Mouse (Mus musculus): ENCODE measurements around the gene Tbc1d14. TPM values are rescaled to one million over a fixed set of nuclear protein-coding genes. Genes with fewer than 3 reads are reported as not detected.
A peak's percentile ranks its signal among the peaks of the same experiment; 100 is the strongest.

Gene Tbc1d14
- polyA plus RNA-seq, 1 experiment = 30.0 TPM

GRCm38 (mm10) chr5:36526274-36526673 is 66.8 kb downstream of the Tbc1d14 start:
- 80% methylated on average over 5 of the region's 5 CpGs for WGBS

DNA sequence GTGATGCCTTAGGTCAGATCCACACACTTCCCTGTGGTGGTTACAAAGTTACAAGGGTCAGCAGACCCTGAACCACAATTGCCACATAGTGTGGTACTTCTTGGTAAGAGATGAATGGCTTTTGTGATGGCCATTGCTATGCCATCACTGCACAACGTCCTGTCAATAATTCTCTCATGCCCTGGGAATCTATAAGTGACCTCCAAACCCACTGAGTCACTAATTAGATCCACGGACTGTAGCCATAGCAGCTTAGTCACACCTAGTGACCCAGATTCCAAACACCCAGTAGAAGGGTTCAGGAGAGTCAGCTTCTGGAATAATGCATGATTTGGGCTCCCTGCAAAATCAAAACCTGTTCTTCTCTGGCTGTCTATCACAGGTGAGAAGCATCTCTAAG is 67.9 kb downstream of the Tbc1d14 start:
- WGBS = 49% methylated on average over 2 of the region's 2 CpGs
- no peak for DNase-seq (ENCODE audit: low read depth, low spot score)

More at GRCm38 (mm10) chr5:36526274-36526673, 66.8 kb downstream of the Tbc1d14 start:
- DNase-seq (ENCODE audit: low read depth, low spot score) = no peak

GRCm38 (mm10) chr5:36523219-36523703 is 69.8 kb downstream of the Tbc1d14 start:
- no peak for DNase-seq (ENCODE audit: low read depth, low spot score)
- WGBS = 81% methylated on average over 5 of the region's 5 CpGs

DNA sequence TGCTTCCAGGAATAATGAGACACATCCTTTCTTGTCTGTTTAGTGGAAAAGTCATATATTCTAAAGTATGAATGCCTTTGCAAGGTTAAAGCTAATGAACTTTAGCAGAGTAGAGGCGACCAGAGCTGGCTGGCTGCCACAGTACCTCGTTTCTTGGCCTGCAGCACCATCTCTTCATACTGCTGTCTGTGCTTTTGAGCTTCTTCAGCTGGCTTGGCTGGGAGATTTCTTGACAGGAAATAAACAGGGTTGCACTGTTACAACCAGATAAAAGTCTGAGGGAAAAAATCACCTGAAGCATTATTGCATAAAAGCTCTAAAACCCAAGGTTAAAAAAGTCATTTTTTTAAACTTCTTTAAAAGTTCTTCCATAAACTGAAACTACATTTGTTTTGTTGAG is 70.3 kb downstream of the Tbc1d14 start:
- DNase-seq (ENCODE audit: low read depth, low spot score) = no peak
- 54% methylated on average over 2 of the region's 2 CpGs for WGBS

- no peak for DNase-seq (ENCODE audit: low read depth, low spot score)
- 87% methylated on average over 3 of the region's 3 CpGs for WGBS
Observed at GRCm38 (mm10) chr5:36519751-36520150, 73.3 kb downstream of the Tbc1d14 start.

DNA sequence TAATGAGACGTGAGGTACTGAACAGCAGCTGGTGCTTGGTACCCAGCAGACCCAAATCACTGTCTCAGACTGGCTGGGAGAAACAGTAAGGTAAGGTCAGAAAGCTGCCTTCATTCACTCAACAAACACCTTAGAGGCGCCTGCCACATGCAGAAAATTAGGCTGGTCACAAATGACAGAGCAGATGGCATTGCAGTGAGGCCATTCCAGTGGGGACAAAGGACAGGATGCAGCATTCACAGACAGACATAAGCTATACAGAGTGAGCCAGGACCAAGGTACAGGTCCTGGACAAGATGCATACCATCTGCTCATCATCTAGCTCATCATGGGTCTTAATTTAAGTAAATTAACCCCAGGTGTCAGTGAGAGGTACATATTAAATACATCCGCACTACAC is 75.5 kb downstream of the Tbc1d14 start:
- 94% methylated on average over 3 of the region's 3 CpGs for WGBS

DNA sequence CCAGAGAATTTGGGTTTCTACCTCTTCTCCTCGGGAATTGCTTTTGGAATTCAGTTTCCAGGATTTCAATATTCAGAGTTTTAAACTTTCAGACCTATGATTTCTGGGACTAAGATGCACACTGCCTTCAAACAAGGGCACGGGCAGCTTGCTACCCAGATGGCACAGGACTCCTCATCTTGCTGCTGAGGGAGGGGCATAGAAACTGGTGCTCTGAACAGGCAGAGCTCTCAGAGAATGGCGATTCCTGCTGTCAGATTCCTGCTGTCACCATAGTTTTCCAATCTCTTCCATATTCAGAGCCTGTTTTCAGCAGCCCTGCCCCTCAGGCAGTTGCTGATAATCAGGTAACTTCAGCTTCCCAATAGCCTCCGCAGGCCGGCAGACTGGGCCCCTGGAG is 77.5 kb downstream of the Tbc1d14 start:
- 89% methylated on average over 5 of the region's 5 CpGs for WGBS
- DNase-seq (ENCODE audit: low read depth, low spot score) = no peak

More for the DNA sequence above, 75.5 kb downstream of the Tbc1d14 start:
- DNase-seq (ENCODE audit: low read depth, low spot score) = no peak

GRCm38 (mm10) chr5:36515126-36515525 is 78.0 kb downstream of the Tbc1d14 start:
- no peak for DNase-seq (ENCODE audit: low read depth, low spot score)
- WGBS = 91% methylated on average over 1 of the region's 1 CpGs

- 96% methylated on average over 2 of the region's 2 CpGs for WGBS
- DNase-seq (ENCODE audit: low read depth, low spot score) = no peak
Observed at GRCm38 (mm10) chr5:36510956-36511355, 82.1 kb downstream of the Tbc1d14 start.

GRCm38 (mm10) chr5:36508351-36508750 is 84.7 kb downstream of the Tbc1d14 start:
- WGBS = 94% methylated on average over 10 of the region's 10 CpGs
- no peak for DNase-seq (ENCODE audit: low read depth, low spot score)

GRCm38 (mm10) chr5:36505643-36506042 is 87.4 kb downstream of the Tbc1d14 start:
- 75% methylated on average over 5 of the region's 5 CpGs for WGBS
- DNase-seq (ENCODE audit: low read depth, low spot score) = no peak

DNA sequence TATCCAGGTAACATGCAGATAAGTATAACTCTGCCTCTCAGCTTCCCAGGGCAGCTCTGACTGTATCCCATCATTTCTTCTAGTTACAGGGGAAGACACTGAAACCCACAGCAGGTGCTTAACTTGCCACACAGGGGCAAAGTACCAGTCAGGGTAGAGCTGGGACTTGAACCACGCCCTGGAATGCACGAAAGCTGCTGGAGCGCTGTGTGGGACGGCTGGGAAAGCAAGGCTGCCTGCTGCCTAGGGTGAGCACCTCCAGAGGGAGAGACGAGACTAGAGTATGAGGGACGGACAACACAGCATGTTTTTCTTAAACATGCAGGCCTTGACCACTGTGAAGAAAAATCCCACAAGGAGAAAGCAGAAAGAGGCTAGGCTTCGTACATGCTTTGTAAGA is 87.8 kb downstream of the Tbc1d14 start:
- WGBS = 58% methylated on average over 7 of the region's 7 CpGs
- no peak for DNase-seq (ENCODE audit: low read depth, low spot score)

DNA sequence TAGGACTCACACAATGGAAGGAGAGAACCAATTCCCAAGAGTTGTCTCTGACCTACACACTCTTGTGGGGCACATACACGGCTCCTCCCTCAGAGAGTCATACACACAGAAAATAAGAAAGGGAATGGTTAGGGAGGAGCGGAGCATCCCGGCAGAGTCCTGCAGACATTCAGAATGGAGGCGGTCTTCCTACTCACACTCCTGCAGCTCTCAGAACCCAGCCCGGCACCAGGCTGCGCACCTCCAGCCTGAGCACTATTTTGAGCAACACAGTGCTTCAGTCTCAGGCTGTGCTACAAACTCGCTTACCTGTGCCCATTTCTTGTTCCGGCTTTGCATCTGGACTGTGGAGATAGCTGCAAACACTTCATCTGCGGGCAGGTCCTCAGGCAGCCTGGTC is 98.4 kb downstream of the Tbc1d14 start:
- DNase-seq (ENCODE audit: low read depth, low spot score) = no peak
- 96% methylated on average over 9 of the region's 9 CpGs for WGBS

DNA sequence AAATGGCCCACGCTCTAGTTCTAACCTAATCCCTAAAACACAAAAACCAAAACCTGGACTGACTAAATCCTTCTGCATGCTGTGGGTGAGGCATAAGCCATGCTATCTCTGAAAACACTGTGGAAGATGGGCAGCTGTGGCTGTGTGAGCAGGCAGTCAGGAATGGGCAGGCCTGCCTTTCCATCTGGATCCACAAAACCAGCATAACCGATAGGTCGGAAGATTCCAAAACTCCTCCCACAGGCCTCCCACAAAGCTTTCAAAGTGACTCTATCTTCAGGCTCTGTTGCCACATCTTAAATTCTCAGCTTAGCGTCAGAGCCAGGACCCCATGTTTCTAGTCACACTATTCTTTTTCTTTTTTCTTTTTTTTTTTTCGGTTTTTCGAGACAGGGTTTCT is 99.2 kb downstream of the Tbc1d14 start:
- WGBS = 84% methylated on average over 6 of the region's 6 CpGs

DNA sequence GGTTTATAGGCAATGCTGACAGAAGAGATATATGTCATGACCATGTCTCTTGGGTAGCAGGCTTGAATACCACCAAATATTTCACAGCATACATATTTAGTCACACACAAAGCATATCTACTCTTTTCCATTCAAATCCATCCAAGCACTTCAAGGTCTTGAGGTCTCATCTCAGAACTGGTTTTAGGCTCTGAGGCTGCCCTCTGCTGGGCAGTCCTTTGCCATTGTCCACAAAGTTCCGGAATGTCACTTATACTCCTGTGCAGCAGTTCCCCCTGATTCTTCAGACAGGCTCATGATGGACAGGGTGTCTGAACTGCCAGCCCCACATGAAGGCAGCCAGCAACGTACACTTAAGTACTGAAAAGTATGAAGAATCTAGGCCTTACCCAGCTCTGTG is 103.9 kb downstream of the Tbc1d14 start:
- DNase-seq (ENCODE audit: low read depth, low spot score) = no peak
- WGBS = 50% methylated on average over 2 of the region's 2 CpGs

More for the DNA sequence above, 99.2 kb downstream of the Tbc1d14 start:
- DNase-seq (ENCODE audit: low read depth, low spot score) = no peak

DNA sequence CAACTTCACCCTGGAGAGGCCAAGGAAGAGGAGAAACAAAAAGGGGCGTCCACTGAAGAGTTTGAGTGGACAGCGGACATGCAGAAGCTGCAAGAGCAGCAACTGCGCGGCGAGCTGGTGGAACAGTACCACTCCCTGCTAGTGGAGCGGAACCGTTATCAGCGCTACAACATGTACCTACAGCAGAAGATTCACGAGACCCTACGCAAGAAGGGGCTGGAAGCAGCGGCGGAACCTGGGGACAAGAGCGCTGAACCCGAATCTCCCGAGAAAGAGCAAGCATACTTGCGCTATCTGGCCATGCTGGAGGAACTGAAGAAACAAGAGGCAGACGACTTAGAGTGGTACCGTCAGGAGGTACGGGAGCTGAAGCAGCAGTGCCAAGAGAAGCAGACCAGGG is 107.8 kb downstream of the Tbc1d14 start:
- no peak for DNase-seq (ENCODE audit: low read depth, low spot score)
- WGBS = 25% methylated on average over 19 of the region's 19 CpGs

DNA sequence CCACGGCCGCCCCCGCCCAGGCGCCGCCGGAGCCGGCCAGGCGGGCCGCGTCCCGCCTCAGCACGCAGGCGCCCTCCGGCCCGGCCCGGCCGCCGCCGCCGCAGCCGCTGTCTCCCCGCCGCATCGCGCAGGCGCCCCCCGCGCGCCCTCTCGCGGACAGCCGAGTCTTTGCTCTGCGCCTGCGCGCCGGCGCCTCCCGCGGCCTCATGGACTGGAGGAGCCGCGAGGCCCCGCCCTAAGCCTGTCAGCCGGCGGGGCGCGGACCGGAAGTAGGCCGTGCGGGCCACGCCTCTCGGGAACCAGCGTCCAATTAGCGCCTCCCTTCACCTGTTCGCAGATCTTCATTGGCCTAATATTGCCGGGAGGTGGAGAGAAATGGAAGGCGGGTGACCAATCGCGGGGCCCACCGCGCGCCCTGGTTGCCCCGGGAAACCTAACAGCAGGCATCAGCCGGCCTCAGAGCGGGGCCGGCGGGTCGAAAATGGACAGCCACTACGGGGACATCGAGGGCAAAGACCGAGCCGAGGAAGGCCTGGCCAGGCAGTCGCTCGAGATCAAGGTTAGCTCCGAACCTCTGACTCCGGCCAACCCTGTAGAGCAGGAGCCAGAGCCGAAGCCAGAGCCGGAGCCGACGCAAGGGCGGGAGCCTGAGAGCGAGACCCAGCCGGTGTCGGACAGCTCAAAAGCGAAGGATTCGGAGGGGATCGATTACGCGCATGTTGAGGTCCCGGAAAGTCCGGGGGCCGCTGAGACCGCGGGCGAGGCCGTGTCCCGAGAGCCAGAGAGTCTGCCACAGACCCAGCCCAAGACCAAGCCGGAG is 108.7 kb downstream of the Tbc1d14 start, which contains the start of the genes Tada2b and Ccdc96:
Gene Tada2b, minus strand, starts transcription at position 115 of the 820 bp plus-strand sequence.
Gene Ccdc96, plus strand, starts transcription at position 418 of the 820 bp plus-strand sequence.
- DNase-seq (ENCODE audit: low read depth, low spot score) = peak; percentile 84
- WGBS = 4% methylated on average over 95 of the region's 97 CpGs

- 2% methylated on average over 58 of the region's 58 CpGs for WGBS
- DNase-seq (ENCODE audit: low read depth, low spot score) = no peak
Observed at GRCm38 (mm10) chr5:36483203-36484101, 109.6 kb downstream of the Tbc1d14 start.

GRCm38 (mm10) chr5:36481114-36481513 is 112.0 kb downstream of the Tbc1d14 start:
- 50% methylated on average over 1 of the region's 1 CpGs for WGBS
- DNase-seq (ENCODE audit: low read depth, low spot score) = no peak

DNA sequence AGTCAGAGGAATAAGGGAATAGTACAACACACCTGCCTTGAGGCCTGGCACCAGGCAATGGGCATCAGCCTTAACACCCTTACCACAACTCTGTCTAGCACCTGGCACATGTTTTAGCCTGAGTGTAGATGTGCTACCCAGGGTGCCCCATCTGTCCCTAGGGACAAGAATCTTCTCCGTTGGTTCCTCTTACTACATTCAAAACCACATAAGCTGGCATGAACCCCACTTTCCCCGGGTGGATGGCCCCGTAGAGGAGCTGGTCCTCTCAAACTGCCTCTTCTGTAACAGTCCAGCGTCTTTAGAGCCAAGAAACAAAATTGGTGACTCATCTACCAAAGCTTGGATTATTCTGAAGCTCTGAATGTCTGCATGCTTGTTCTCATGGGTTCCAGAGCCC is 112.7 kb downstream of the Tbc1d14 start:
- 72% methylated on average over 4 of the region's 4 CpGs for WGBS
- no peak for DNase-seq (ENCODE audit: low read depth, low spot score)
